Mouse (Mus musculus) forebrain, embryonic 16.5 days (tissue): Measurements from ENCODE around the gene Map3k4. TPM values are rescaled to one million over a fixed set of nuclear protein-coding genes. Genes with fewer than 3 reads are reported as not detected.

ENCODE experiments used
- ATAC-seq: fragments of 200-750 bp; cut with Nextera tagmentation; 2 replicates; pipeline ENCODE4 v1.8.0; 2017; ENCODE audit warnings: mild to moderate bottlenecking, moderate library complexity
- H3K27ac ChIP-seq: fragments of 300-500 bp; sonication (generic); 2 replicates; pipeline ENCODE4 v1.5.1; 2014; ENCODE audit warnings: low read length, control low read depth
- H3K27me3 ChIP-seq: fragments of 300-500 bp; sonication (generic); replicated peaks from 2 replicates; pipeline ENCODE4 v1.6.1; 2014; ENCODE audit warnings: low read length; ENCODE audit not compliant: control insufficient read depth, insufficient read depth
- H3K36me3 ChIP-seq: fragments of 300-500 bp; sonication (generic); 2 replicates; pipeline ENCODE4 v1.6.1; 2014; ENCODE audit not compliant: control insufficient read depth, insufficient read depth
- H3K4me1 ChIP-seq: fragments of 300-500 bp; sonication (generic); replicated peaks from 2 replicates; pipeline ENCODE4 v1.6.1; 2014; ENCODE audit warnings: low read length; ENCODE audit not compliant: control insufficient read depth, insufficient read depth
- H3K4me2 ChIP-seq: fragments of 300-500 bp; sonication (generic); 2 replicates; pipeline ENCODE4 v1.6.1; 2014; ENCODE audit warnings: mild to moderate bottlenecking, low read length, control low read depth
- H3K4me3 ChIP-seq: fragments of 300-500 bp; sonication (generic); replicated peaks from 2 replicates; pipeline ENCODE4 v1.5.1; 2014; ENCODE audit warnings: mild to moderate bottlenecking, low read length, control low read depth
- H3K9ac ChIP-seq: fragments of 300-500 bp; sonication (generic); replicated peaks from 2 replicates; pipeline ENCODE4 v1.6.1; 2014; ENCODE audit warnings: low read depth, low read length, control low read depth
- H3K9me3 ChIP-seq: fragments of 300-500 bp; sonication (generic); 2 replicates; pipeline ENCODE4 v1.6.1; 2016; ENCODE audit warnings: low read length; ENCODE audit not compliant: control insufficient read depth
- WGBS: fragments of 180-500 bp; shearing (Covaris S2); extraction: QIAGEN DNeasy Blood & Tissue Kit; methylation state at CpG from one replicate; pipeline ENCODE4 v1.1.7; 2014; 5-methylcytosine and 5-hydroxymethylcytosine counted together
- polyA plus RNA-seq: library from polyadenylated mRNA; unstranded; fragments of >200 nt; fragmentation: Nextera tagmentation; extraction: Ambion mirVana; gene quantifications from 2 replicates; pipeline ENCODE4 v1.2.1, GENCODE M21; 2015

Map3k4 gene
- polyA plus RNA-seq, 1 experiment from 2014 or later, result 37.8 TPM

DNA sequence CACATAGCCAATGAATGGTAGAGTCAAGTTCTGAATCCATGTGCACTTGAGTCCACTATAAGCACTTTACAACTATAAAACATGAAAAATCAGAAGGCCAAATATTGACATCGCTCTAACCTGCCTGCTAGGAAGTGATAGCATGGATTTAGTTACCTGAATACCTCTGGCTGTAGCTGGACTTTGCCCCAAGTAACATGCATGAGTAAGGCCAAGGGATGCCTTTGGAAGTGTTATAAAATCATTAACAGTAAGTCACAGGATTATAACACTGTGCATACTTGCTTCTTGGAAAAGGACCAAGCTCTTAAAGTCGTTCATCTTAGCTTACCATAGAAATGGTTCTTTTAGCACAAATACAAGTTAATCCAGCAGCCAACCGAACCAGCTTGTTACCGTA lies 18.6 kb upstream of the Map3k4 start:
- WGBS, result 70% methylated on average over 4 of the region's 4 CpGs
- no peak overlapping the region for H3K27ac ChIP-seq
- H3K27me3 ChIP-seq, result no peaks in the 10 kb centered on the region
- H3K9ac ChIP-seq, result no peak overlapping the region
- H3K4me3 ChIP-seq, result no peak overlapping the region
- no peaks in the 10 kb centered on the region for H3K4me1 ChIP-seq
- H3K4me2 ChIP-seq, result no peak overlapping the region
- no peaks in the 10 kb centered on the region for H3K9me3 ChIP-seq
- no peak for ATAC-seq
- no peaks in the 10 kb centered on the region for H3K36me3 ChIP-seq

DNA sequence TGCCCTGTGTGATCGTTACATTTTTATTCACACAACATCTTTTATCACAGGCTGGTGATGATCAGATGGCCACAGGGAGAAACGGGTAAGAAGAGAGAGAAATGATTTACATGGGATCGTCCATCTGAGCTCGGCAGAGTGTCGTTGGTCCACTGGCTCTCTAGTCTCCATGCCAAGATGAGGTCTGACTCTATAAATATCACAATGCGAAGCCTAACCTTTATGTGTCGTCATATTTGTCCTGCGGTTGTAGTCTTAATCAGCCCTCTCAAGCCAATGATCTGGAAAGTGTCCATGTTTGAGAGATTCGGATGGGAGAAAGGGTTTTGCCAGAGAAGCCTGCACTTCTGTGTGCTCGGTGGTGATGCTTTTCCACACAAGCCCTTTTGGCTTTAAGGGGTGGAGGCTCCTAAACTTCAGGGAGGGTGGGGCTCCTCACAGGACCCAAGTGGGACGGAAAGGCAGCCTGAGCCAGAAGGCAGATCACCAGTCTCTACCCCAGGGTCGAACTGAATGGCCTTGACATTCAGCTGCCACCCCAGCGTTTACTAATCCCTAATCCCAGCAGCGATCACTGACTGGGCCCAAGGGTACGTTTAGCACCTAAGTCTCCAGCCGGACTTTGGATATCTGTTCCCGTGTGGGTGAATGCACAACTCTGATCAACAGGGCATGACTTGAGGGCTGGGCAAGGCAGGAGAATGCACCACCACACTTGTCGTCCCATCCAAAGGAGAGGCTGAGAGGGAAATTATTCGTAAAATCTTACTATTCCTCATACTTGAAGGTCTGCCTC lies 17.7 kb upstream of the Map3k4 start:
- whole genome bisulfite sequencing, result 81% methylated on average over 19 of the region's 19 CpGs
- ATAC-seq, result no peak
- Histone ChIP-seq H3K4me2 (no peak overlapping the region), H3K9ac (no peak overlapping the region), H3K9me3 (no peaks in the 10 kb centered on the region), H3K4me3 (no peak overlapping the region), H3K4me1 (no peaks in the 10 kb centered on the region), H3K27ac (no peak overlapping the region), H3K27me3 (no peaks in the 10 kb centered on the region), H3K36me3 (no peaks in the 10 kb centered on the region)

DNA sequence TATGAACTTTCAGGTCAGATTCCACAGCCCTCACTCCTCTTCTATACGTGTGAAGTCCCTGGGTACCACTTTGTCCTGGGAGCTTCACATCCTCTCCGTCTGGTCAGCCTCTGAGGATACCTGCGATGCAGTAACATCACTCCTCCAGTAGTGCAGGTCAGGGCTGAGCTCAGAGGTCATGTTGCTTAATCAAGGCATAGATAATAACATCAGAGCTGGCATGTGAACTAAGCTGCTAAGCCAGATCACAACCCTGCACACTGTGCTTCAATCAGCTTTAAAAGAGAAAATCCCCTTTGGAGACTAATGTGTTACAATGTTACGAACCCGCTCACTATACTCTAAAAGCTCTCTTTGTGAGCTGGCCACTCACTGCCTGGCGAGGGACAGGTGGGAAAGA lies 16.5 kb upstream of the Map3k4 start:
- Histone ChIP-seq H3K27ac (no peak overlapping the region), H3K9me3 (no peaks in the 10 kb centered on the region), H3K36me3 (no peaks in the 10 kb centered on the region), H3K27me3 (no peaks in the 10 kb centered on the region), H3K4me2 (no peak overlapping the region), H3K9ac (no peak overlapping the region), H3K4me1 (no peaks in the 10 kb centered on the region), H3K4me3 (no peak overlapping the region)
- no peak for ATAC-seq
- 65% methylated on average over 6 of the region's 6 CpGs for WGBS

DNA sequence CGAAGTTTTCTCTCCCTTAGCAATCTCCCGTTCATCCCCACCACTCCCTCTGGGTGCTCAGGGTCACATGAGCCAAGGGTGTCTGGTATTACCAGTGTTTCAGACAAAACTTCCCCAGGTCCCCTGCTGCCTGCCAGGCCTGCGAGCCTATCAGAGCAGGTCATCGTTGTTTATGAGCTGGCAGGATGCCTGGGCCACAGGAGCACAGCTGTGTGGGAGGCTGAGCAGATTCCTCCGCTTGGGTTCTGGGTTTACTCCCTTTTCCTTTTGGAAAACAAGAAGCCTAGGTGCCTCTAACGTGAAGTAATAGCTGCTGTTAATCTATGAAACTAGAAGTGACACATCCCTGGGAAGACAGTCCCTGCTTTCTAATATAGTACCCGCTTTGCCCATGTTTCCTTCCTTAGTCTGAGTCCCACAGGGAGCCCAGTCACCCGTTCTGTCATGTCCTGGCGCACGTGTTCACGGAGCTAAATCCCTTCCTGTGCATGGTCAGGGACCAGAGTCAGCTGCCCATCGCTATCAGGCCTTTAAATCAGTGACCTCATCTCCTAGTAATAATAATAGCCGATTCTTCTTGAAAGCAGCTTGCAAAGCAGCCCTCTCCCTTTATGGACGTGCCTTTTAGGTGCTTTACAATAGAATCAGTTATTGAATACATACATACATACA lies 9.4 kb upstream of the Map3k4 start:
- no peaks in the 10 kb centered on the region for H3K4me1 ChIP-seq
- H3K4me2 ChIP-seq, result no peak overlapping the region
- no peaks in the 10 kb centered on the region for H3K9me3 ChIP-seq
- H3K27me3 ChIP-seq, result no peaks in the 10 kb centered on the region
- no peak overlapping the region for H3K4me3 ChIP-seq
- H3K27ac ChIP-seq, result no peak overlapping the region
- peak; percentile 52; the same call in 1 of the 2 replicates for ATAC-seq
- H3K36me3 ChIP-seq, result no peaks in the 10 kb centered on the region
- WGBS, result 45% methylated on average over 14 of the region's 14 CpGs
- no peak overlapping the region for H3K9ac ChIP-seq

DNA sequence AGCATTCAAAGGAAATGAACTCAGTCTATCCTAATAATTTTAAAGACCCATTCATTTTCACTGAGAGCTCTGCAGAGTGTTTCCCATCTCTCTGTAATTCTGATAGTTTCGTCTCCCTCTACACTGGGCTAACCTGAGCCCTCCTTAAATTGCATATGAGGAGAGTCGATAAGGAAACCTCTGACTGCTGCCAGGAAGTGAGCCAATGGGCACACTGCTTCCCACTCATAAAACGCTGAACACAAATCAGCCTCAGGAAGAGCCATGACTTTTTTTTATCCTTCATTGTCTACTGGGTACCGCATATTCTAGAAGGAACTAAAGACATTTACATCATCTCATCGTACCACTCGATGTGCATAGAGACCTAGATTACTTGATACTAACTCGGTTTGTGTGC lies 1.2 kb upstream of the Map3k4 start:
- H3K4me2 ChIP-seq, result peak overlapping the region; percentile 27

DNA sequence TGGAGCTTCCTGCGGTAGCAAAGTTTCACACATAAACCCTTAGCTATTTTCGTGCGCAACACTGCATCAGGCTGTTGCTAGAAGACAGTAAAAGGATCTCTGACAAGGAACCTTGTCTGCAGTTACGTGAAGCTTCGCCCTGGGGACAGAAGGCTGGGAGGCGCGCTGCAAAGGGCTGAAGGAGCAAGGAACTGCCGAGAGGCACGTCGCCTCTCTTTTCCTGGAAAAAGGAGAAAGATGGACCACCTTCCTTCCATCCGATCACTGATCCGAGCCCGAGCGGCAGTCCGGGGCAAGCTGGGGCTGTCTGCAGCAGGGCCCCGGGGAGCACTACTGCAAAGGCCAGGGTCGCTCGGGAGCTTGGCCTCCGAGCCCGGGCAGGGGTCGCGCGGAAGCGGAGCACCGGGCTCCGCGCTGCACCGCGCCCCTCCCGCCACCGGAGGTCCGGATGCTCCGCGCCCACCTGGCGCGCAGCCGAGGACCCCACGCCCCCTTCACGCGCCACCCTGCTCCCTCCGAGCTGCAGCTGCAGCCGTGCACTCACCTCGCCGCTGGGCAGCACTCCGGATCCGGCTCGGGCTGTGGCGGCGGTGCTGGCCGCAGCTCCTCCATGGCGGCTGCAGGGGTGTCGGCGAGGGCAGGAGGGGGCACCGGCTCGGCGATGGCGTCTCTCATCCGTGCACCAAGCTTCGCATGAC lies 493 bp downstream of the Map3k4 start:
- under 1% methylated on average over 45 of the region's 59 CpGs for WGBS
- H3K4me3 ChIP-seq, result peak overlapping the region; percentile 88
- H3K4me1 ChIP-seq, result peaks cover 32% of the 10 kb centered on the region
- peak overlapping the region; percentile 95 for H3K27ac ChIP-seq
- no peaks in the 10 kb centered on the region for H3K36me3 ChIP-seq
- peak overlapping the region; percentile 96 for H3K9ac ChIP-seq
- ATAC-seq, result peak; percentile 74
- H3K9me3 ChIP-seq, result no peaks in the 10 kb centered on the region
- H3K4me2 ChIP-seq, result peak overlapping the region; percentile 68
- no peaks in the 10 kb centered on the region for H3K27me3 ChIP-seq

More for the DNA sequence above, 1.2 kb upstream of the Map3k4 start:
- no peak overlapping the region for H3K27ac ChIP-seq
- no peak overlapping the region for H3K9ac ChIP-seq
- no peaks in the 10 kb centered on the region for H3K9me3 ChIP-seq
- no peaks in the 10 kb centered on the region for H3K36me3 ChIP-seq
- ATAC-seq, result no peak
- H3K4me3 ChIP-seq, result peak overlapping the region; percentile 4; the same call in 1 of the 2 replicates
- no peaks in the 10 kb centered on the region for H3K27me3 ChIP-seq
- peaks cover 29% of the 10 kb centered on the region for H3K4me1 ChIP-seq
- WGBS, result 79% methylated on average over 7 of the region's 7 CpGs

DNA sequence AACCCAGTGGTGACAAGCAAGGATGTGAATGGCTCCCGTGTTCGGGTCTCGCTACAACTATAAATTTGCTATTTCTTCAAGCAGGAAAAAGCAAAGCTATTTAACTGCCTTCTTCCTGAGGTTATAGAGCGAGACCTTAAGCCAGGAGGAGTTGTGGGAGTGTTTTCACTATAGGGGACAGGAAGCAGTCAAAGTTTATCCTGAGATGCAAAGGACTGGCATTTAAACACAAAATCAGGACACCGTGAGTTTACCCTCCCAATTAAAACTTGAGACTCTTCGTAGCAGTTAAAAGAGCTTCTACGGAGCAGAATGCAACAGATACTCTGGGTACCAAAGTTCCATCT lies 1.0 kb downstream of the Map3k4 start:
- no peaks in the 10 kb centered on the region for H3K27me3 ChIP-seq
- H3K36me3 ChIP-seq, result no peaks in the 10 kb centered on the region
- whole genome bisulfite sequencing, result 4% methylated on average over 7 of the region's 7 CpGs
- peak overlapping the region; percentile 68 for H3K4me2 ChIP-seq
- H3K27ac ChIP-seq, result peak overlapping the region; percentile 95; the same call in 1 of the 2 replicates
- H3K4me1 ChIP-seq, result peaks cover 32% of the 10 kb centered on the region
- no peaks in the 10 kb centered on the region for H3K9me3 ChIP-seq
- H3K9ac ChIP-seq, result peak overlapping the region; percentile 96
- ATAC-seq, result no peak
- peak overlapping the region; percentile 88 for H3K4me3 ChIP-seq

DNA sequence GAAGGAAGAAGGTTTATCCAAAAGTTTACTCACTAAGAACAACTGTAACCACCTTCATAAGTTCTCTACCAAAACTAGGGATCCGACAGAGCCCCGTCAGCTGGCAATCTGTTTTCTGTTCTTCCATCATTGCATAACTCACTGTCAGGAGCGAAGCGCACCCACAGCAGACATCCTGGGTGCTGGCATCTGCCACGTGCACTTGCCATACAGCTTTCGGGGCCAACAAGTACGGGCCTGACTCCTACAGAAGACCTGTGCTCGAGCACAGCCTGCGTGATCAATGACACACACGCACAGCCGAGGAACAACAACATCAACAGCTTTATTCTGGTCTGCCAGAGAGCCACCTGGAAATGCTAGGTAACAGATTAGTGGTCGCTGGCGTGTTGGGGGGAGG lies 2.3 kb downstream of the Map3k4 start:
- Histone ChIP-seq H3K9ac (no peak overlapping the region), H3K9me3 (no peaks in the 10 kb centered on the region), H3K27me3 (no peaks in the 10 kb centered on the region), H3K27ac (no peak overlapping the region), H3K4me1 (peaks cover 32% of the 10 kb centered on the region), H3K4me3 (no peak overlapping the region), H3K36me3 (no peaks in the 10 kb centered on the region), H3K4me2 (no peak overlapping the region; the same call in 1 of the 2 replicates)
- no peak for ATAC-seq
- WGBS, result 86% methylated on average over 13 of the region's 13 CpGs

DNA sequence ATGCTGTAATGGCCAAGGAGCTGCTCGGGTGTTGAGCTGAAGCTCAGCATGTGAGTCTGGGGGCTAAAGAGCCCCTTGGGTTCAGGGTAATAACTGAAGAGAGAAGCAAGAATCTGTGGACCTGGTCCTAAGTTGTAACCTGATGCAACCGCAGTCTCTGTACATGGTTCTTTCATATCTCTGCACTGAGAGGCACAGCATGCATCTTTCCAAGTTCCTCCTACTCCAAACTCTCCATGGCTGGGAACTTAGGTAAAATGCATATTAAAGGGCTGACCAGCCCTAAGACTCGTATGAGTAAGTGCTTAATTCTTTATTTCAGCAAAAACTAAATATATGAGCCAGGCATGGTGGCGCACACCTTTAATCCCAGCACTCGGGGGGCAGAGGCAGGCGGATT lies 6.3 kb downstream of the Map3k4 start:
- no peaks in the 10 kb centered on the region for H3K9me3 ChIP-seq
- whole genome bisulfite sequencing, result 91% methylated on average over 6 of the region's 6 CpGs
- no peak for ATAC-seq
- H3K4me1 ChIP-seq, result peaks cover 19% of the 10 kb centered on the region
- H3K4me2 ChIP-seq, result no peak overlapping the region
- no peak overlapping the region for H3K4me3 ChIP-seq
- H3K27me3 ChIP-seq, result no peaks in the 10 kb centered on the region
- H3K36me3 ChIP-seq, result no peaks in the 10 kb centered on the region
- no peak overlapping the region for H3K27ac ChIP-seq
- H3K9ac ChIP-seq, result no peak overlapping the region
